Mouse (Mus musculus) olfactory bulb, adult 2 months (tissue): ENCODE data around the gene Dhcr24.

ENCODE experiments used
- CTCF ChIP-seq: fragments of 200-500 bp; IDR thresholded peaks from 2 replicates; pipeline ENCODE4 v1.5.1; 2012; ENCODE audit warnings: low read depth, mild to moderate bottlenecking, low read length, moderate library complexity; ENCODE audit not compliant: insufficient read depth
- POLR2A ChIP-seq: fragments of 200-500 bp; IDR thresholded peaks from 2 replicates; pipeline ENCODE4 v1.6.1; 2012; ENCODE audit warnings: mild to moderate bottlenecking, low read depth, low read length, moderate library complexity; ENCODE audit not compliant: insufficient read depth

DNA sequence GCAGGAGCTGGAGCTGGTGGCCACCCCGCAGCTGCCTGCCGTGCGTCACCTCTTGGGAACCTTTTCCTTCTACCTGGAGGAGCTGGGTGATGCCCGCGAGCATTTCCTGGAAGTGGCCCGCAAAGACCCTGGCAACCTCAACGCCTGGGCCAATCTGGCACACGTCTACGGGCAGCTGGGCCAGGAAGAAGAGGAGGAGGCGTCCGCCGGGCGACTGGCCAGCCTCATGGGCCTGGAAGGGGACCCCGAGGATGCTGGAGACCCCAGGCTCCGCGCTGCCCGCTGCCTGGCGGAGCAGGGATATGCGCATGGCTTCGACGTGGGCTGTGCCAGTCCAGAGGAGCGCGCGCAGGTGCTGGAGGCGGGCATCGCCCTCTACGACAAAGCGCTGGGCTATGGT lies 61.9 kb downstream of the Dhcr24 start:
- TF ChIP-seq CTCF (no peak), POLR2A (no peak)
